Mouse (Mus musculus) heart, postnatal 0 days (tissue): Measurements from ENCODE around the gene Farsb. TPM values are rescaled to one million over a fixed set of nuclear protein-coding genes. Genes with fewer than 3 reads are reported as not detected.

ENCODE experiments used
- ATAC-seq: fragments of 200-750 bp; cut with Nextera tagmentation; 2 replicates; pipeline ENCODE4 v1.8.0; 2017; ENCODE audit warnings: low read depth, moderate number of reproducible peaks, moderate library complexity; ENCODE audit not compliant: insufficient read depth
- DNase-seq: peaks from one replicate; pipeline ENCODE4 v3.0.0-alpha.2; 2016; ENCODE audit warnings: low spot score
- H3K27ac ChIP-seq: fragments of 300-500 bp; sonication (generic); 2 replicates; pipeline ENCODE4 v1.5.1; 2014; ENCODE audit warnings: low read depth, mild to moderate bottlenecking
- H3K27me3 ChIP-seq: fragments of 300-500 bp; sonication (generic); 2 replicates; pipeline ENCODE4 v1.6.1; 2014; ENCODE audit warnings: low read length, mixed read lengths; ENCODE audit not compliant: control insufficient read depth, insufficient read depth
- H3K36me3 ChIP-seq: fragments of 300-500 bp; sonication (generic); replicated peaks from 2 replicates; pipeline ENCODE4 v1.6.1; 2014; ENCODE audit warnings: low read length, mixed read lengths; ENCODE audit not compliant: control insufficient read depth, insufficient read depth
- H3K4me1 ChIP-seq: fragments of 300-500 bp; sonication (generic); 2 replicates; pipeline ENCODE4 v1.6.1; 2014; ENCODE audit warnings: antibody characterized with exemption; ENCODE audit not compliant: control insufficient read depth, insufficient read depth
- H3K4me2 ChIP-seq: fragments of 300-500 bp; sonication (generic); 2 replicates; pipeline ENCODE4 v1.6.1; 2014; ENCODE audit warnings: low read depth, mild to moderate bottlenecking, low read length, moderate library complexity
- H3K4me3 ChIP-seq: fragments of 300-500 bp; sonication (generic); 2 replicates; pipeline ENCODE4 v1.5.1; 2014; ENCODE audit warnings: low read depth, low read length
- H3K9ac ChIP-seq: fragments of 300-500 bp; sonication (generic); replicated peaks from 2 replicates; pipeline ENCODE4 v1.6.1; 2014; ENCODE audit warnings: low read depth, low read length, mixed read lengths
- H3K9me3 ChIP-seq: fragments of 300-500 bp; sonication (generic); replicated peaks from 2 replicates; pipeline ENCODE4 v1.6.1; 2016; ENCODE audit warnings: low read length; ENCODE audit not compliant: control insufficient read depth
- CTCF ChIP-seq: IDR thresholded peaks from 2 replicates; pipeline ENCODE4 v1.5.1; 2016; ENCODE audit warnings: antibody characterized with exemption, control low read depth, low read depth
- EP300 ChIP-seq: IDR thresholded peaks from 2 replicates; pipeline ENCODE4 v1.6.1; 2016; ENCODE audit warnings: antibody characterized with exemption, low read depth
- WGBS: fragments of 180-500 bp; shearing (Covaris S2); extraction: QIAGEN DNeasy Blood & Tissue Kit; methylation state at CpG from one replicate; pipeline ENCODE4 v1.1.7; 2014; 5-methylcytosine and 5-hydroxymethylcytosine counted together
- polyA plus RNA-seq: library from polyadenylated mRNA; unstranded; fragments of >200 nt; fragmentation: Nextera tagmentation; extraction: Ambion mirVana; gene quantifications from 2 replicates; pipeline ENCODE4 v1.2.1, GENCODE M21; 2015
- total RNA-seq: library from RNA; depleted of rRNA; stranded (reverse); fragments of >200 nt; gene quantifications from 2 replicates; pipeline ENCODE4 v1.2.3, GENCODE M21; 2014; ENCODE audit warnings: low replicate concordance

Gene Farsb
- total and polyA plus RNA-seq, 2 experiments from 2014 or later = 55.8 to 75.1 TPM

DNA sequence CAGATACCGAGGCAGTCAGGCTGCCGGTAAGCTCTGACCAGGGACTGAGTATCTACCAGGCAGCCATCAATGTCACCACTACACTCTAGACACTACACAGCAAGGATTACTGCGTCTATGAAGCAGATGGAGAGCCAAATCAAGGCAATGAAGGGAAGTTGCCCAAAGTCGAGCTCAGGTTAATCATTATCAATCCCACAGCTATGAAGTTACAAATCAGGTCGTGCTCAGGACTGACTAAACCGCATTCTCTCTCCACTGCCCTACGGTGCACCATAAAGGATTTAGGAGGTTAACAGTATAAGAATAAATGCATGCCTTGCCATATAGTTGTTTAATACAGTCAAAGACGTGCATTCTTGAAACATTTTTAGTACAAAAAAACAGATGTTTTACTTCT lies 42.5 kb downstream of the Farsb start:
- Histone ChIP-seq H3K4me1 (no peaks in the 10 kb centered on the region), H3K4me3 (no peak overlapping the region), H3K27me3 (no peaks in the 10 kb centered on the region), H3K36me3 (peaks cover 64% of the 10 kb centered on the region), H3K9ac (no peak overlapping the region), H3K4me2 (no peak overlapping the region), H3K27ac (no peak overlapping the region), H3K9me3 (no peaks in the 10 kb centered on the region)
- TF ChIP-seq CTCF = no peak
- TF ChIP-seq EP300 = no peak
- DNase-seq = no peak
- WGBS = 79% methylated on average over 8 of the region's 8 CpGs
- no peak for ATAC-seq

DNA sequence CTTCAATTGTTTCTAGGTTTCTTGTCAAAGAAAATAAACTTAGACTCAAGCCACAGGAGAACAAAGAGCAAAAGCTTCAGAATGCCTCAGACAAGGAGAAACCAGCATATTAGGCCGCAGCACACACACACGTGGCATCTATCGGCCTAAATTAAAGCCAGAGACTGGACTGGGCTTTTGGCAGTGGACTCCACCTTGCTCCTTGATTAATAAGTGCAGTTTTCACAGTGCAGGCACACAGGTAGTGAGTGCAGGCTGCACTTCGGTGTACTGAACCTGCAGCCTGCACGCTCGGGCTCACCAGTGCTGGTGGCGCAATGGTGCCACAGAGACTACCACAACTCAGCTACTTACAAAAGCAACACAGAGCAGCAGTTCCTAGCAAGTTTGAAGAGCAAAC lies 45.6 kb downstream of the Farsb start:
- no peak overlapping the region for H3K9ac ChIP-seq
- no peaks in the 10 kb centered on the region for H3K4me1 ChIP-seq
- no peak for ATAC-seq
- H3K27ac ChIP-seq = no peak overlapping the region
- no peak overlapping the region for H3K4me3 ChIP-seq
- TF ChIP-seq CTCF (no peak), EP300 (no peak)
- no peak overlapping the region for H3K4me2 ChIP-seq
- no peaks in the 10 kb centered on the region for H3K27me3 ChIP-seq
- peaks cover 49% of the 10 kb centered on the region for H3K36me3 ChIP-seq
- no peaks in the 10 kb centered on the region for H3K9me3 ChIP-seq
- 96% methylated on average over 7 of the region's 7 CpGs for WGBS
- DNase-seq = no peak

DNA sequence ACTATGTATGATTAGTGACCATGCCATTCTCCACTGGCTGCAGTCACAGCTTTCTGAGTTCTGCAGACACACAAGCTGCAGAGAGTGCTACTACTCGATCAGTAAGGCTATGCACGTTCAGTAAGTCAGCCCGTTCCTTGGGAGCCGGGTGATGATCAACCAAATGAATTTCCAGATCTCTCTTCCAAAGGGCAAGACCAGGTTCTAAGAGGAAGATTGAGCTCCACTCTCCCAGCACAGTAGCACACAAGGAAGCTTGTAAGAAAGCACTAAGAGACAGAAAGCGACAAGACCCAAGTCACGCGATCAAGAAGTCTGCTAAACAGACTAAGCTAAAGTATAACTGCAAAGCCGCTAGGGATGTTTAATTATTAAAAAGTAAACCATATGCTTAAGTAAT lies 48.0 kb downstream of the Farsb start:
- H3K27ac ChIP-seq = no peak overlapping the region

DNA sequence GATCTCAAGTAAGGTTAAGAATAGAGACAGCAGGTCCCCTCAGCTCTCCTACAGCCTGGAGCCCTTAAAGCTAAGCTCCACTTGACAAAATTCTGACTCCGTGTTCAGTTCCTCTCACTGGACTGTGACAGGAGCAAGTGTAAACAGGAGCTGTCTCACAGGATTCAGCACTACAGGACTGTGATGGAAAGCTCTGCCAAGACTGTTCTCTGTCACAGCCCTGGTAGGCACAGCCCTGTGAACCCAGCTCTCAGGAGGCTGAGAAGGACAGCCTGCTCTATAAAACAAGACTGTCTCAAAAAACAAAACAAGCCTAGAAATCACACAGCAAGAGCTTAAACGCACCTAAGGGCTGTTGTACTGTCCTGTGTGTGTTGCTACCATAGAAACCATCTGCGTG lies 51.5 kb downstream of the Farsb start:
- Histone ChIP-seq H3K4me2 (no peak overlapping the region), H3K4me1 (peaks cover 5% of the 10 kb centered on the region; the same call in 1 of the 2 replicates), H3K27me3 (no peaks in the 10 kb centered on the region), H3K36me3 (peaks cover 11% of the 10 kb centered on the region), H3K27ac (peak overlapping the region; percentile 41; the same call in 1 of the 2 replicates), H3K4me3 (no peak overlapping the region), H3K9ac (no peak overlapping the region), H3K9me3 (no peaks in the 10 kb centered on the region)
- DNase-seq = peak; percentile 59
- TF ChIP-seq CTCF (no peak), EP300 (no peak)
- ATAC-seq = no peak
- 56% methylated on average over 3 of the region's 3 CpGs for WGBS

More for the DNA sequence above, 48.0 kb downstream of the Farsb start:
- ATAC-seq (no peak), DNase-seq (no peak)
- no peak overlapping the region for H3K4me3 ChIP-seq
- H3K9me3 ChIP-seq = no peaks in the 10 kb centered on the region
- TF ChIP-seq CTCF (no peak), EP300 (no peak)
- H3K4me1 ChIP-seq = peaks cover 5% of the 10 kb centered on the region; the same call in 1 of the 2 replicates
- 94% methylated on average over 8 of the region's 8 CpGs for WGBS
- no peaks in the 10 kb centered on the region for H3K27me3 ChIP-seq
- H3K36me3 ChIP-seq = peaks cover 35% of the 10 kb centered on the region
- H3K9ac ChIP-seq = no peak overlapping the region
- no peak overlapping the region for H3K4me2 ChIP-seq

DNA sequence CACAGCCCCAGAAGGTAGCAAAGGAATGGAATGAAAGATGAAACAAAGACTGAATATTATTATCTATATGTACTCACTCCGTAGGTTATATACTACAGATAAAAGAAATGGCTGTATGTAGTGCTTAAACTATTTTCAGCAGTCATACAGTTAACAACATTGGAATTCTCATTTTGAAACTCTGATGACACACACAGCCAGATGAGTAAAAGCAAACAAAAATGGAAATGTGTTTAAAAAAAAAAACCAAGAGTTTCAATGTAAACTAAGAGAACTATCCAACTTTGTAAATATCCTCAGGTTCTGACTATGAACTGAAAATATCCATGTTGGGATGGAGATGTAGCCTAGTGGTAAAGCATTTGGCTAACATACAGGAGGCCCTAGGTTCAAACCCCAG lies 52.3 kb downstream of the Farsb start:
- H3K27ac ChIP-seq = no peak overlapping the region
- H3K9me3 ChIP-seq = no peaks in the 10 kb centered on the region
- TF ChIP-seq EP300 (no peak), CTCF (no peak)
- peaks cover 5% of the 10 kb centered on the region; the same call in 1 of the 2 replicates for H3K4me1 ChIP-seq
- 73% methylated on average over 1 of the region's 1 CpGs for WGBS
- no peaks in the 10 kb centered on the region for H3K27me3 ChIP-seq
- H3K36me3 ChIP-seq = 0 out of 2 replicates have a peak, but pooled peaks cover 10% of the 10 kb centered on the region
- ATAC-seq (no peak), DNase-seq (no peak)
- no peak overlapping the region for H3K4me3 ChIP-seq
- no peak overlapping the region for H3K9ac ChIP-seq
- no peak overlapping the region for H3K4me2 ChIP-seq

DNA sequence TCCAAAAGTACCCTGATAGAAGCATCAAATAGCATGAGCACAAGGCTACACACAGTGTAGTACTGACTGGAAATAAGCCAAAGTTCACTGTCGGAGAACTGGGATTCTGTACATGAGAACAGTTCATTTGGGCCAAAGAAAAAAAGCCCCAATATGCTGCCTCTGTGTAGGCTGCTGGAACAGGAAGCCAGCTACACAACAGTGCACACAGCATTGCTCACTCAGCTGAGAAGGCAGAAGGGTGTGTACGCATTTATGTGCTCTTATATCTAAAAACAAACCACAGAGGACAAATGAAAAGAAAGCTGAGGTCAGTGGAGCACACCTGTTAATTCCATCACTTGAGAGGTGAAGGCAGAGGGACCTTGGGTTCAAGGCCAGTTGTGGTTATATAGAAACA lies 52.7 kb downstream of the Farsb start:
- peaks cover 5% of the 10 kb centered on the region; the same call in 1 of the 2 replicates for H3K4me1 ChIP-seq
- H3K27me3 ChIP-seq = no peaks in the 10 kb centered on the region
- H3K4me2 ChIP-seq = no peak overlapping the region
- WGBS = 40% methylated on average over 2 of the region's 2 CpGs
- no peaks in the 10 kb centered on the region for H3K9me3 ChIP-seq
- 0 out of 2 replicates have a peak, but pooled peaks cover 10% of the 10 kb centered on the region for H3K36me3 ChIP-seq
- no peak overlapping the region for H3K4me3 ChIP-seq
- DNase-seq (no peak), ATAC-seq (no peak)
- no peak overlapping the region for H3K27ac ChIP-seq
- TF ChIP-seq EP300 (no peak), CTCF (no peak)
- no peak overlapping the region for H3K9ac ChIP-seq
